Mouse (Mus musculus) CD4-positive, CD25-positive, alpha-beta regulatory T cell, adult 9 weeks (primary cell): ENCODE data around the gene Tmem11. TPM values are rescaled to one million over a fixed set of nuclear protein-coding genes. Genes with fewer than 3 reads are reported as not detected.

Experiments used
- polyA plus RNA-seq: library from polyadenylated mRNA; unstranded; fragments of 100-300 nt; shearing (Covaris generic); gene quantifications from one replicate; pipeline ENCODE4 v1.2.1, GENCODE M21; 2017

The Tmem11 gene
- polyA plus RNA-seq: 50.9 TPM

DNA sequence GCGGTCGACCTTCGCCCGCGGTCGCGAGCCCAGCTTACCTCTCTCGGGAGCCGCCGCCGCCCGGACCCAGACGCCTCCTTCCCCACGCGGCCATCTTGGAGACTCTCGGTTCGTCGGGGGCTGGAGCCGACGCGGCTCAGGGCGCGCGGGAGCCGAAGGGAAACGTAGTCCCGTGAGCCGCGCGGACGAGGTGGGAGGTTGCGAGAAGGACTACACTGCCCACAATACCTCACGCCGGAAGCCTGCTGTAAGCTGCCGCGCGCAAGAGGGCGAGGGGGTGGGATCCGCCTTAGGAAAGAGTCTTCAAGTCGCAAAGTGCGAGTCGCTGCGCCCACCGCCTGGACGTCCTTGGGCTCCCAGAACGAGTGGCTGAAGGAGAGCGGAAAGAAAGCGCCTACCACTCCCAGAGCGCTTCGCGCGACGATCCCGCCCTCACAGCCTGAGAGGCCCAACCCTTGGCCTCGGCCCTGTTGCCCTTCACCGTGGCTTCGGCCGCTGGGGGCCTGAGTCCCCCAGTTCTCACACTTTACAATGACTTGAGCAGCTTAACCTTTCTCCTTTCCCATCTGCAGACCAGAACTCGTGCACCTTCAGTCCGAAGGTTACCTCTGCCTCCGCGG lies at the start of gene Tmem11:
Gene Tmem11 (minus strand): TSS at position 598 of the 620 bp plus-strand sequence.

DNA sequence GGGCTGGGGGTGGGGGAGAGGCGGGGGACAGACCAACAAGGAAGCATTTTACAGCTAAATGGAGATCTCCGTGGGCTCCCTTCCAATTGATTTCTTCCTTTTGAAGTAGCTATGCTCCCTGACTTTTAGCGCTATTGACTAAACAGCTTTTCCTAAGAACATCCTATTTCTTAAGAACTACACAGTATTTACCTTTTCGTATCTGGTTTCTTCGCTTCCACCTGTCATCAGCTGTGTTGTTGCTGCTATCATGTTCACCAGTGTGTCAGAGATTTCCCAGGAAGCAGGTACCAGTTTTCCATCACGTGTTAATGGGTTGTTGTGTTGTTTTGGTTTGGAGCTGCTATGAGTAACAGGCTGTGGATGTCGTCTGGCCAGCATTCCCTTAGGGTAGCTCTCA lies 35.4 kb upstream of the Tmem11 start, which contains the start of gene Natd1:
Gene Natd1 (minus strand): TSS at position 260 of the 400 bp plus-strand sequence.

DNA sequence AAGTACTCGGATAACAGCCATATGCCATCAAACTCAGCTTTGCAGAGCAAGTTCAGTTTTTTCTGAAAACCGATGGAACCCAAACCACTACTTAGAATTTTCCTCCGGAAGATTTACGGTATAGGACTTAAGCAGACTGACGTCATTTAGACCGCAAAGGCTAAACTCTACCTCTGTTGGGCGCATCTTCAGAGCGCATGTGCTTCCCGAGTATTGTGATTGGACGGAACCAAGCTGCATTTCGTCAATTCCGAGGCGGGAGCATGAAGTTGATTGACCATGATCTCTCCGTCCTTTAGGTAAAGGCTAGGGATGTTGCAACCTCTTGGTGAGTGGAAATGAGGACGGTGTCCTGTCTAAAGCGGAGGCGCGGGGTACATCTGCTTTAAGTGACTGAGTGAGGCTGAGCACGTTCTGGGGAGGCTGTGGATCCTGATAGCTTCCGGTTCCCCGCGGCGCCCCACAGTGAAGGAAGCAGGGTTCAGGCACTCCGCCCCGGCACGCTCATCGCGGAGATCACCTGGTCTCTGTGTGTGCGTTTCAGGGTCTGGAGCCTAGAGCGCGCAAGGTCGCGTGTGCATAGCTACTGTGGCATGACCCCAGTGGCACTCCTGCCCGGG lies 48.5 kb downstream of the Tmem11 start, which contains the start of gene Dhrs7b:
Gene Dhrs7b (plus strand): TSS at position 199 of the 620 bp plus-strand sequence.

Other genes with a start within 250 kb of the Tmem11 start
- 17.1 TPM for gene Llgl1, start 179.5 kb downstream of the Tmem11 start, polyA plus RNA-seq
- gene Flii, start 152.0 kb downstream of the Tmem11 start, polyA plus RNA-seq: 178 TPM
- gene Mief2, start 150.9 kb downstream of the Tmem11 start, polyA plus RNA-seq: 21.5 TPM
- 22.4 TPM for gene Top3a, start 101.9 kb downstream of the Tmem11 start, polyA plus RNA-seq
- gene Smcr8, start 101.7 kb downstream of the Tmem11 start, polyA plus RNA-seq: 13.4 TPM
- gene Shmt1, start 67.6 kb downstream of the Tmem11 start, polyA plus RNA-seq: 27.0 TPM
- gene Dhrs7b, start 48.6 kb downstream of the Tmem11 start, polyA plus RNA-seq: 38.9 TPM
- 6.9 TPM for gene Natd1, start 35.5 kb upstream of the Tmem11 start, polyA plus RNA-seq
- 32.0 TPM for gene Map2k3, start 52.8 kb upstream of the Tmem11 start, polyA plus RNA-seq
- gene Kcnj12, start 143.3 kb upstream of the Tmem11 start, polyA plus RNA-seq: not detected
- 65.3 TPM for gene Tnfrsf13b, start 247.5 kb upstream of the Tmem11 start, polyA plus RNA-seq